Mouse (Mus musculus): ENCODE measurements at regions not wholly inside any gene's neighbourhood (a gene's known extent, or its start where the extent isn't known, plus 50 kb on each side); places are given as distances from the start of the nearest gene placed in this dataset.

- DNase-seq (ENCODE audit: low spot score in 2 of 2): no peak
These were observed 202.8 kb upstream of the Klf14 start for GRCm38 (mm10) chr6:31161445-31162340.

- no peak for DNase-seq (ENCODE audit: low spot score in 2 of 2)
These were observed 206.1 kb upstream of the Klf14 start for GRCm38 (mm10) chr6:31165011-31165410.

GRCm38 (mm10) chr6:31166347-31166746 lies 207.5 kb upstream of the Klf14 start:
- DNase-seq (ENCODE audit: low spot score in 2 of 2): peak; percentile 50 to 74

- DNase-seq (ENCODE audit: low spot score in 2 of 2): no peak
These were observed 208.9 kb upstream of the Klf14 start for GRCm38 (mm10) chr6:31167732-31168131.

- DNase-seq (ENCODE audit: low spot score in 2 of 2): no peak
These were observed 209.9 kb upstream of the Klf14 start for GRCm38 (mm10) chr6:31168730-31169129.

- no peak for DNase-seq (ENCODE audit: low spot score in 2 of 2)
These were observed 210.5 kb upstream of the Klf14 start for GRCm38 (mm10) chr6:31169343-31169742.

GRCm38 (mm10) chr6:31169868-31170600 lies 211.2 kb upstream of the Klf14 start:
- DNase-seq (ENCODE audit: low spot score in 2 of 2): no peak

GRCm38 (mm10) chr6:31171831-31172569 lies 213.1 kb upstream of the Klf14 start:
- peak; percentile 64 to 68 for DNase-seq (ENCODE audit: low spot score in 2 of 2)

GRCm38 (mm10) chr6:31175769-31176168 lies 216.9 kb upstream of the Klf14 start:
- no peak for DNase-seq (ENCODE audit: low spot score in 2 of 2)

GRCm38 (mm10) chr6:31176368-31176767 lies 217.5 kb upstream of the Klf14 start:
- DNase-seq (ENCODE audit: low spot score in 2 of 2): peak in 1 of 2 experiments; percentile 58

- DNase-seq (ENCODE audit: low spot score in 2 of 2): no peak
These were observed 218.0 kb upstream of the Klf14 start for GRCm38 (mm10) chr6:31176831-31177230.

GRCm38 (mm10) chr6:31178201-31178880 lies 219.5 kb upstream of the Klf14 start:
- DNase-seq (ENCODE audit: low spot score in 2 of 2): no peak

GRCm38 (mm10) chr6:31182284-31182683 lies 216.3 kb upstream of the Mkln1 start:
- no peak for DNase-seq (ENCODE audit: low spot score in 2 of 2)

- DNase-seq (ENCODE audit: low spot score in 2 of 2): no peak
These were observed 215.4 kb upstream of the Mkln1 start for GRCm38 (mm10) chr6:31183127-31183526.

GRCm38 (mm10) chr6:31184554-31184953 lies 214.0 kb upstream of the Mkln1 start:
- DNase-seq (ENCODE audit: low spot score in 2 of 2): no peak

GRCm38 (mm10) chr6:31185151-31185550 lies 213.4 kb upstream of the Mkln1 start:
- DNase-seq (ENCODE audit: low spot score in 2 of 2): no peak

- no peak for DNase-seq (ENCODE audit: low spot score in 2 of 2)
These were observed 210.5 kb upstream of the Mkln1 start for GRCm38 (mm10) chr6:31188066-31188465.

GRCm38 (mm10) chr6:31189060-31189459 lies 209.5 kb upstream of the Mkln1 start:
- DNase-seq (ENCODE audit: low spot score in 2 of 2): no peak

GRCm38 (mm10) chr6:31190070-31190469 lies 208.5 kb upstream of the Mkln1 start:
- no peak for DNase-seq (ENCODE audit: low spot score in 2 of 2)

- DNase-seq (ENCODE audit: low spot score in 2 of 2): no peak
These were observed 207.7 kb upstream of the Mkln1 start for GRCm38 (mm10) chr6:31190628-31191373.

- DNase-seq (ENCODE audit: low spot score in 2 of 2): no peak
These were observed 207.0 kb upstream of the Mkln1 start for GRCm38 (mm10) chr6:31191577-31191976.

Measured in right cerebral cortex, postnatal 10 days (tissue).